Comparison of ENCODE assay signal across 11 mouse cellular contexts in the genomic region with DNA sequence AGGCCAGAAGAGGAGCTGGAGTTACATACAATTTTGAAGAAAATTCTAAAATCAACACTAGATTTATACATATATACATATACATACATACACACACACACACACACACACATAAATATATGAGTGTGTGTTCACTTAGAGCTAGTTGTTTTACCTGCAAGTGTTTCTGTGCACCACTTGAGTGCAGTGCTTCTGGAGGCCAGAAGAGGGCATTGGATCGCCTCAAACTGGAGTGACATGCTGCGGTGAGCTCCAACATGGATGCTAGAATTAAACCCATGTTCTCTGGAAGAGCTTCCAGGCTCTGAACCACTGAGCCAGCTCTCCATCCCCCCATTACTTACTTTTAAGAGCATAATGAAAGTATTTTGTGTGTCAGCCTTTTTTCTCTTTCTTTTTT. TPM values are rescaled to one million over a fixed set of nuclear protein-coding genes. Genes with fewer than 3 reads are reported as not detected.
A peak's percentile ranks its signal among the peaks of the same experiment; 100 is the strongest.
DNase-seq lines count a peak whose midpoint lies in the region; TF ChIP-seq lines count a peak whose summit lies in the region.
"Had no signal": no experiment of that assay in that cellular context is flagged by ENCODE, and none has a peak within 500 bp of the region (broad histone marks: within the 10 kb centered on the region; RNA-seq: fewer than 3 reads in every experiment).

No protein-coding gene starts in this region.

- no peaks in the 10 kb centered on the region for H3K36me3 ChIP-seq in testis, adult 2 months (ENCODE audit: control insufficient read depth, insufficient read depth, low read length)
- H3K36me3 ChIP-seq: embryonic facial prominence, embryonic 15.5 days; G1E; midbrain, embryonic 13.5 days had no signal

- no peaks in the 10 kb centered on the region for H3K27me3 ChIP-seq in testis, adult 2 months (ENCODE audit: control insufficient read depth, insufficient read depth, low read length)
- H3K27me3 ChIP-seq: embryonic facial prominence, embryonic 15.5 days; midbrain, embryonic 13.5 days had no signal

- TF ChIP-seq CTCF in gastrocnemius, adult 2 months (IDR thresholded peaks at IDR 0.05): peak; percentile 57
- peak; percentile 30; the same call in 1 of the 2 replicates for TF ChIP-seq CTCF in testis, adult 2 months (IDR thresholded peaks at IDR 0.05; ENCODE audit: control insufficient read depth, insufficient read depth, insufficient replicate concordance, low read depth, low read length)

- intact Hi-C loops in gastrocnemius, adult 2 months (cut with DNase I): no loop called here
- intact Hi-C loops in gastrocnemius, postnatal 14 days (cut with DNase I; ENCODE audit: low total_unique reads): loop anchor here (10.0 kb wide), 1 partner anchor 75 kb away; no protein-coding TSS in a partner anchor

- no peak overlapping the region for H3K4me3 ChIP-seq in gastrocnemius, adult 2 months
- no peak overlapping the region for H3K4me3 ChIP-seq in testis, adult 2 months (ENCODE audit: control insufficient read depth, low read depth, low read length)
- H3K4me3 ChIP-seq: embryonic facial prominence, embryonic 15.5 days; midbrain, embryonic 13.5 days had no signal

- TF ChIP-seq POLR2A in testis, adult 2 months (IDR thresholded peaks at IDR 0.05; ENCODE audit: control insufficient read depth, low read depth, low read length): no peak

- H3K27ac ChIP-seq in gastrocnemius, adult 2 months: no peak overlapping the region
- no peak overlapping the region for H3K27ac ChIP-seq in testis, adult 2 months (ENCODE audit: control insufficient read depth, insufficient read depth, low read depth, low read length)
- H3K27ac ChIP-seq: embryonic facial prominence, embryonic 15.5 days; midbrain, embryonic 13.5 days had no signal

- no peaks in the 10 kb centered on the region for H3K4me1 ChIP-seq in testis, adult 2 months (ENCODE audit: control insufficient read depth, insufficient read depth, low read length)
- H3K4me1 ChIP-seq: embryonic facial prominence, embryonic 15.5 days; midbrain, embryonic 13.5 days had no signal

- DNase-seq in gastrocnemius, adult 2 months: no peak
- DNase-seq in gastrocnemius, postnatal 14 days: no peak
- no peak for DNase-seq in testis, postnatal 10 days (ENCODE audit: low spot score)
- DNase-seq in kidney, postnatal 36 days: peak; percentile 44 to 59
- DNase-seq in urinary bladder, postnatal 25 days (ENCODE audit: low spot score): no peak
- DNase-seq in neural tube, embryonic 10.5 days (ENCODE audit: extremely low spot score, low spot score): no peak
- no peak for DNase-seq in left cerebral cortex, adult 11 months (ENCODE audit: low spot score)

RNA-seq across cellular contexts. Expression of a gene that starts 14.1 kb away (rescaled TPM):
- 1 to 10 TPM; 6.3 to 9.3 TPM for total RNA-seq in gastrocnemius, adult 2 months (2021)
- 10 to 100 TPM in 1 of 2 experiments, 1 to 10 TPM in 1; 6.9 to 10.1 TPM for total RNA-seq in gastrocnemius, postnatal 14 days (2021)
- 38.2 and 40.1 TPM in 2 replicates for polyA plus RNA-seq in testis, adult 2 months (2012; rRNA removed)

RNA-seq across cellular contexts. Expression of a gene that starts 17.6 kb away (rescaled TPM):
- total RNA-seq in gastrocnemius, adult 2 months (2021): 10 to 100 TPM; 40.1 to 63.3 TPM
- total RNA-seq in gastrocnemius, postnatal 14 days (2021): 10 to 100 TPM; 36.9 to 40.9 TPM
- 4.3 and 4.9 TPM in 2 replicates for polyA plus RNA-seq in testis, adult 2 months (2012; rRNA removed)

Comparison
In these comparisons a context has a peak if more than half of its experiments do, and no peak if none do; other contexts are left out.
1. DNase-seq: peak in kidney, postnatal 36 days (2 of 2); none in gastrocnemius, adult 2 months (single experiment), gastrocnemius, postnatal 14 days (single experiment), testis, postnatal 10 days (single experiment), urinary bladder, postnatal 25 days (single experiment), neural tube, embryonic 10.5 days (single experiment) and left cerebral cortex, adult 11 months (single experiment).